Mouse (Mus musculus): ENCODE measurements around the gene Abraxas2. TPM values are rescaled to one million over a fixed set of nuclear protein-coding genes. Genes with fewer than 3 reads are reported as not detected.

Abraxas2 gene
- 10 to 100 TPM; 28.8 to 30.3 TPM for total RNA-seq (2021)
- long read RNA-seq, experiment 1, transcript Abraxas2-201 (9 exons, 2,892 nt), result major isoform, 17 of 23 reads
- long read RNA-seq, experiment 1, partial matches to known transcripts, result 2 of 23 reads
- long read RNA-seq, experiment 1, other reads (novel, unspliced or antisense), result 1 of 23 reads
- long read RNA-seq, experiment 2, transcript Abraxas2-201 (9 exons, 2,892 nt), result major isoform, 38 of 43 reads
- long read RNA-seq, experiment 2, partial matches to known transcripts, result 1 of 43 reads
- long read RNA-seq, experiment 2, other reads (novel, unspliced or antisense), result 0 of 43 reads

- DNase-seq (ENCODE audit: low spot score in 2 of 2), result peak; percentile 90 to 92
- H3K27ac ChIP-seq, result peak within 1 kb of the TSS; percentile 94
- TF ChIP-seq CTCF (conservative IDR thresholded peaks at IDR 0.05), result no peak
- H3K4me3 ChIP-seq, result peak within 1 kb of the TSS; percentile 99
Observed at GRCm38 (mm10) chr7:132859042-132859958, at the start of gene Abraxas2. Gene Abraxas2 (plus strand): TSS chr7:132859225.

- DNase-seq (ENCODE audit: low spot score in 2 of 2), result no peak
- peak overlapping the region; percentile 93 for H3K27ac ChIP-seq
- no peak for TF ChIP-seq CTCF (conservative IDR thresholded peaks at IDR 0.05)
- peak overlapping the region; percentile 27; the same call in 1 of the 2 replicates for H3K4me3 ChIP-seq
Observed at GRCm38 (mm10) chr7:132809721-132810120, 49.3 kb upstream of the Abraxas2 start.

- peak overlapping the region; percentile 93 for H3K27ac ChIP-seq
Observed at GRCm38 (mm10) chr7:132810368-132810767, 48.7 kb upstream of the Abraxas2 start.

GRCm38 (mm10) chr7:132810879-132811278 is 48.1 kb upstream of the Abraxas2 start:
- peak; percentile 96 for TF ChIP-seq CTCF (conservative IDR thresholded peaks at IDR 0.05)
- DNase-seq (ENCODE audit: low spot score in 2 of 2), result peak; percentile 91 to 95
- Histone ChIP-seq H3K4me3 (peak overlapping the region; percentile 84), H3K27ac (peak overlapping the region; percentile 93)

More at GRCm38 (mm10) chr7:132810368-132810767, 48.7 kb upstream of the Abraxas2 start:
- no peak for TF ChIP-seq CTCF (conservative IDR thresholded peaks at IDR 0.05)
- DNase-seq (ENCODE audit: low spot score in 2 of 2), result peak in 1 of 2 experiments; percentile 76
- H3K4me3 ChIP-seq, result peak overlapping the region; percentile 84

- peak in 1 of 2 experiments; percentile 47 for DNase-seq (ENCODE audit: low spot score in 2 of 2)
- peak; percentile 24; the same call in 1 of the 2 replicates for TF ChIP-seq CTCF (conservative IDR thresholded peaks at IDR 0.05)
- Histone ChIP-seq H3K4me3 (peak overlapping the region; percentile 84), H3K27ac (peak overlapping the region; percentile 93)
Observed at GRCm38 (mm10) chr7:132811716-132812618, 47.1 kb upstream of the Abraxas2 start.

GRCm38 (mm10) chr7:132812619-132813415 is 46.2 kb upstream of the Abraxas2 start:
- TF ChIP-seq CTCF (conservative IDR thresholded peaks at IDR 0.05), result no peak
- peak in 1 of 2 experiments; percentile 52 for DNase-seq (ENCODE audit: low spot score in 2 of 2)
- H3K4me3 ChIP-seq, result peak overlapping the region; percentile 84
- H3K27ac ChIP-seq, result peak overlapping the region; percentile 93

- TF ChIP-seq CTCF (conservative IDR thresholded peaks at IDR 0.05), result peak; percentile 68
- Histone ChIP-seq H3K27ac (peak within 1 kb of the TSS; percentile 93), H3K4me3 (peak within 1 kb of the TSS; percentile 84)
- DNase-seq (ENCODE audit: low spot score in 2 of 2), result peak; percentile 50 to 59
Observed at GRCm38 (mm10) chr7:132813416-132814088, 45.5 kb upstream of the Abraxas2 start, which contains the start of gene Fam53b. Gene Fam53b (minus strand): TSS chr7:132813886.

- Histone ChIP-seq H3K4me3 (peak overlapping the region; percentile 84), H3K27ac (peak overlapping the region; percentile 93)
- TF ChIP-seq CTCF (conservative IDR thresholded peaks at IDR 0.05), result no peak
- DNase-seq (ENCODE audit: low spot score in 2 of 2), result no peak
Observed at GRCm38 (mm10) chr7:132814089-132814450, 45.0 kb upstream of the Abraxas2 start.

GRCm38 (mm10) chr7:132815081-132815480 is 43.9 kb upstream of the Abraxas2 start:
- no peak for DNase-seq (ENCODE audit: low spot score in 2 of 2)
- no peak overlapping the region for H3K27ac ChIP-seq
- peak; percentile 36 for TF ChIP-seq CTCF (conservative IDR thresholded peaks at IDR 0.05)
- no peak overlapping the region for H3K4me3 ChIP-seq

GRCm38 (mm10) chr7:132816528-132816927 is 42.5 kb upstream of the Abraxas2 start:
- no peak for DNase-seq (ENCODE audit: low spot score in 2 of 2)
- Histone ChIP-seq H3K27ac (no peak overlapping the region), H3K4me3 (no peak overlapping the region)
- no peak for TF ChIP-seq CTCF (conservative IDR thresholded peaks at IDR 0.05)

GRCm38 (mm10) chr7:132817056-132817455 is 42.0 kb upstream of the Abraxas2 start:
- no peak for TF ChIP-seq CTCF (conservative IDR thresholded peaks at IDR 0.05)
- Histone ChIP-seq H3K4me3 (no peak overlapping the region), H3K27ac (no peak overlapping the region)
- DNase-seq (ENCODE audit: low spot score in 2 of 2), result no peak

Data from layer of hippocampus, adult 2 months (tissue).